Mouse (Mus musculus) limb, embryonic 12.5 days (tissue): ENCODE data around the gene Rpl29. TPM values are rescaled to one million over a fixed set of nuclear protein-coding genes. Genes with fewer than 3 reads are reported as not detected.

Source experiments
- polyA plus RNA-seq: library from polyadenylated mRNA; unstranded; fragments of >200 nt; fragmentation: Nextera tagmentation; extraction: Ambion mirVana; gene quantifications from 2 replicates; pipeline ENCODE4 v1.2.1, GENCODE M21; 2016

Gene Rpl29
- polyA plus RNA-seq, 1 experiment from 2014 or later = 938 TPM

Other genes with a start within 250 kb of the Rpl29 start
- gene Ppm1m, start 229.7 kb upstream of the Rpl29 start, polyA plus RNA-seq = 60.4 and 60.7 TPM in 2 replicates
- 62.1 and 69.8 TPM in 2 replicates for gene Twf2, start 226.3 kb upstream of the Rpl29 start, polyA plus RNA-seq
- gene Tlr9, start 206.9 kb upstream of the Rpl29 start, polyA plus RNA-seq = not detected in 2 replicates
- 89.3 and 95.0 TPM in 2 replicates for gene Alas1, start 180.8 kb upstream of the Rpl29 start, polyA plus RNA-seq
- 30.3 and 31.5 TPM in 2 replicates for gene Poc1a, start 148.4 kb upstream of the Rpl29 start, polyA plus RNA-seq
- 53.7 and 58.9 TPM in 2 replicates for gene Dusp7, start 60.8 kb upstream of the Rpl29 start, polyA plus RNA-seq
- gene Acy1, start 8.9 kb downstream of the Rpl29 start, polyA plus RNA-seq = 45.0 and 51.1 TPM in 2 replicates
- gene Abhd14b, start 18.0 kb downstream of the Rpl29 start, polyA plus RNA-seq = 10.6 and 16.1 TPM in 2 replicates
- gene Abhd14a, start 18.2 kb downstream of the Rpl29 start, polyA plus RNA-seq = 56.0 and 57.8 TPM in 2 replicates
- 172 and 176 TPM in 2 replicates for gene Pcbp4, start 23.8 kb downstream of the Rpl29 start, polyA plus RNA-seq
- 0.65 and 0.90 TPM in 2 replicates for gene Gpr62, start 36.5 kb downstream of the Rpl29 start, polyA plus RNA-seq
- 59.0 and 61.1 TPM in 2 replicates for gene Rrp9, start 46.5 kb downstream of the Rpl29 start, polyA plus RNA-seq
- 2.8 and 3.5 TPM in 2 replicates for gene Parp3, start 47.5 kb downstream of the Rpl29 start, polyA plus RNA-seq
- not detected in 2 replicates for gene Iqcf1, start 70.5 kb downstream of the Rpl29 start, polyA plus RNA-seq
- gene Iqcf5, start 85.1 kb downstream of the Rpl29 start, polyA plus RNA-seq = not detected in 2 replicates
- gene Iqcf3, start 132.2 kb downstream of the Rpl29 start, polyA plus RNA-seq = not detected in 2 replicates
- gene Iqcf4, start 141.5 kb downstream of the Rpl29 start, polyA plus RNA-seq = not detected in 2 replicates
- not detected in 2 replicates for gene Iqcf6, start 197.1 kb downstream of the Rpl29 start, polyA plus RNA-seq
- not detected in 2 replicates for gene Grm2, start 226.6 kb downstream of the Rpl29 start, polyA plus RNA-seq